Mouse (Mus musculus) heart, adult 9 months (tissue): ENCODE measurements around the gene Atp5f1.
A peak's percentile ranks its signal among the peaks of the same experiment; 100 is the strongest.
"Not testable (repeated sequence)": the region's sequence is repeated elsewhere in the genome, so short reads cannot be mapped to it uniquely, and the experiment has no call there.

Source experiments
- DNase-seq, 2 experiments: peaks; one replicate each; pipeline ENCODE4 v3.0.0; 2022; ENCODE audit warnings: low spot score in 2 of 2

Atp5f1 gene

DNA sequence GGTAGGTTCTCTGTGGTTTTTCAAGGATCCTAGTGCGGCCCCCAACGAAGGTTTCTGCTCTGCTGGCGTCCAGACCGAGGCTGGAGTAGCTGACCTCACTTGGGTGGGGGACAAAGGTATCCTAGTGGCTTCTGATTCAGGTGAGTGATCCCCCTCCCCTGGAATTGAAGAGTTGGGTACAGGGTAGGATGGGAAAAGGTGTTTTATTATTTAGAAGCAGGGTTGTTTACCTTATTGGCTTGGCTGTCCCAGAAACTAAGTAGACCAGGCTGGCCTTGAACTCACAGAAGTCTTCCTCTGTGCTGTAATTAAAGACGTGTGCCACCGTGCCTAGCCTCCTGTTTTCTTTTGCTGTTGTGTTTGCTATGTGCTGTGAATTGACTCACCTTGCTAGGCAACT lies at the start of gene Atp5f1:
Atp5f1 (minus strand) TSS at position 101 of the 400 bp plus-strand sequence.
- DNase-seq, result peak in 1 of 2 experiments; percentile 21

DNA sequence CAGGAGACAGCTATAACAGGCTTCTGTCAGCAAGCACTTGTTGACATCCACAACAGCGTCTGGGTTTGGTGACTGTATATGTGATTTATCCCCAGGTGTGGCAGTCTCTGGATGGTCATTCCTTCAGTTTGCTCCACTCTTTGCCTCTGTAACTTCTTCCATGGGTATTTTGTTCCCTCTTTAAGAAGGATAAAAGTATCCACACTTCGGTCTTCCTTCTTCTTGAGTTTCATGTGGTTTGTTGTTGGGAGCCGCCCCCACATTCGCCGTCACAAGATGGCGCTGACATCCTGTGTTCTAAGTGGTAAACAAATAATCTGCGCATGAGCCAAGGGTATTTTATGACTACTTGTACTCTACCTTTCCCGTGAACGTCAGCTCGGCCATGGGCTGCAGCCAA lies 43.5 kb upstream of the Atp5f1 start:
- DNase-seq, result not testable (repeated sequence)

DNA sequence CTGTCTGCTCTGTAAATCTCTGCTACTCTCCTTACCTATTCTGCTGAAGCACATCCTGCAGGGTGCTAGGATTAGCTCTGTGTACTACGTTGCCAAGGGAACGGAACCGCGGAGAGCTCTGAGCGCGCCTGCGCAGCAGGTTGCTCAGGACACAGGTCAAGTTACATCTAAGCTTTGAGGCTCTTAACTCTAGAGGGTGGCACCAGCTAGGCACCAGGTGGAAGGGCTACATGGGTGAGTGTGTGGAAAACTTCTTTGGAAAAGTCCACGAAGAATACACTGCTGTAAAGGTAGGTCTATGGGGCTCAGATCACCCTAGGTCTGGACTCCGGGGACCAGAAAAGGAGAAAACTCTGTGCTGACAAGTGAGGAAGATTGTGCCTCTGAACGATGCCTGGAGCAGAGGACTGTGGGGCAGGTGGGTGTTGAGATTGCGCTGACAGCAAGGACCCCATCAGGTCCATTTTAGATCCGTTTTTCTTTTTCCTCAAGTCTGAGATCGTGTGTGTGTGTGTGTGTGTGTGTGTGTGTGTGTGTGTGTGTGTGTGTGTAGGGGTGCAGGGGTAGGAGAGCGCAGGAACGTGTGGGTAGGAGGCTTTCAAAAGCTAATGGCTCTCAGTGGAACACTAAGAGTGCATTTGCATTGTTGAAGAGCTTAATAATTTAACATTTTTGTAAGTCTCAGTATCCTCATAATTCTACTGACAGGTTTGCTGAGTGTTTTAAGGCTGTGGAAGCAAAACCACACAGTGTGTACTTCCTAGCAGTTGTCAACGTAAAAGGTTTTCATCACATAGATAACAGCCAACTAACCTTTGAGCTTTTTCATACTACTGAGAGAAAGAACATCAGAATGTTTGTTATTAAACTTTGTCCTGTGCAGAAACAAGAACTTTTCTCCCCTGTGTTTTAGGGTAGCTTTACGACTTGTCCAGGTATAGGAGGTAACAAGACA lies 41.8 kb upstream of the Atp5f1 start:
- no peak for DNase-seq

DNA sequence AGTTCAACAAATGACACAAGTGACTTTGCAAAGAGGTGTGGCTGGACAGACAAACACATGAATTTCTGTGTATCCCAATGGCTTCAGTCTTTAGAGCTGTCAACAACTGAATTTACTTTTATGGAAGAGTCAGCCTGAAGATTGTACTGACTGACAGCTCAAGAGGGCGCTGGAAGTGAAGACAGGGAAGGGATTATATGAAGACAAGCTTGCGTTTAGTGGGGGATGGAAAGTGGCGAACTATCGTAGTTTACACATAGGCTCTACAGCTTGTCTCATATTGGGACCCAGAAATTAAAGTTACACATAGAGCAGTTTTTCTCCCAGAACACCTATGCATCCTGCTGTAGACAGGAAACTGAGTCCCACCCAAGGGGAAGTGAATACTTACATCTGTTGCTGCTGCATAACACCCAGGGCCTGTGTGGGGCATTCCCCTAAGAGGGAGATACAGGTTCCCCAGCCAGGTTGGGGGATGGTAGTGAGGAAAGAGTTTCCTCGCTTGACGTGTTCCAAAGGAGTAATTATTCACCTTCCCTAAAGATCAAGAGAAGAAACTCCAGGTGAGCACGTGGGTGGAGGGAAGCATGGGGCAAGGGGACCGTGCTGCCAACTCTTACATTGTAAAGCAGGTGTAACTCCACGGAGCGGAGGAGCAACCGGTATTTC lies 40.9 kb upstream of the Atp5f1 start:
- DNase-seq, result no peak

DNA sequence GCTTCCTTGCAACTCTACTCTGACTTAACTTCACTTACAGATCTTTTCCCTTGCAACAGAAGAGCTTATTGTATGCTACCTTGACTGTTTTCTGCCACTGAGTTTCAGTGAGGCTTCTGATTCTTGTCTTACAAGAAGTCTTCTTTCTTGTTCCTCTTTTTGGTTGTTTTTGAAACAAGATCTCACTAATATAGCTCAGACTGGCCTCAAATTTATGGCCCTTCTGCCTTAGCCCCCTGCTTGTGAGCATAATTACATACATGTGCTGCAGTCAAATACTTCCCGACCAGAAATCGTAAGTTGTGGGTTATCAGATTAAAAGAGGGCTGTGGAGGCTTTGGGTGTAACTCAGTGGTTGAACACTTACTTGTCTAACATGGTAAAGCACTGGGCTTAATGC lies 34.8 kb upstream of the Atp5f1 start:
- DNase-seq, result no peak

DNA sequence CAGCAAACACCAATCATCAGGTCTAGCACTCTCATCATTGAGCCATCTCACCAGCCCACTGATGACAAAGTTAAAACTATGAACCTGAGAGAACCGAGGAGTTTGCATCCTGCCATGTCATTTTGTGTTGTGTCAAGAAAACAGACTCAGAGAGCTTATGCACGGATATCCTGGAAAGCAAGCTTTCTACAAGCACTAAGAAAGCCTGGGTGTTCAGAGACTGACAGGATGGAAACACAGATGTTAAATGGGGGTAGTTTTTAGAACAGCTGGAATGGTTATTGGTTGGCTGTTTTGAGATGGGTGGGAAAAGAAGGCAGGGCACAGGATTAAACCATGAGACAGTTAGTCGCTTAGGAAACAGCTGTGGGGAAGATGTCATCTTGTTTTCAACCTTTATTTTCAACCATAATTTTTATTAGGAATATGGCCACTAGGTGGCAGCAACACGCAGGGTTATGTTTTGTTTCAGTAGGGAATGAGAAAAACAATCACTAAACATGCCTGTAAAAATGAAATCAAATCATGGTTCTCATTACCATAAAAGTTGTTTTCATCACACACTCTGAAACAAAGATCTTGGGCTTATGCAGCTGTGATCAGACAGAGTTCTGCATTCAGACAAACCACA lies 31.9 kb upstream of the Atp5f1 start:
- peak; percentile 9 to 15 for DNase-seq

DNA sequence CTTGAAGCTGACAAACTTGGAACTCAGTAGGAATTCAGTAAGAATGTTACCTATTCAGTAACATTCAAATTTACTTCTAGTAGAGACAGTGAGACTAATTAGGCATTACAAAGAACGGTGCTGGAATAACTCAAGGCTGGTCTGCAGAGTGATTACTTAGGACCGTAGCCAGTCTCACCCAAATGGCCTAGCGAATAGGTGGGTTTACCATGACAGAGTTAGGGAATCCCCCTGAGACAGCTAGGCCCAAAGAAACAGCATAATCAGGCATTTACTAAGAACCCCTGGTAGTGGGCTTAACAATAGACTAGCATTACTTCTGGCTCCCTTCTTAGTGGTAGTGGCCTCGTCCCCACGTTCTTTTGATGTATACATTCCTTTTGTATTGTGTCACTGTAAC lies 29.7 kb upstream of the Atp5f1 start:
- not testable (repeated sequence) for DNase-seq

DNA sequence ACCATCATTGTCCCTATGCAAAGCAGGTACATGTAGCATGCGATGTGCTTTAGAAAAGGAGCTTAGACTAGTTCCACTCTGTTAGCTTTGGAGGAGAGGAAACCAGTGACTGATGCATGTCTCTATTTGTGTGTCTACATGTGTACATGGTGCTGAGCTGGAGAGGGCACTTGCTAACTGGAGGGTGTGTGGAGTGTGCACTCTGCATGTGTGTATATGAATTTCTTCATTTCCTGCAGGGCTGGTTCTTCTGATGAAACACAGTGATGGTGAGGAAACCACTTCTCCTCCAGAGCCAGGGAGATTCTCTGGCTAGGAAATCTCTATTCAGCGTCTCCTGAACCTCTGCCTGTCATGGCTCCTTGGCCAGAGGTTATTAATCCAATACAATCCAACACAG lies 14.3 kb upstream of the Atp5f1 start:
- DNase-seq, result no peak

DNA sequence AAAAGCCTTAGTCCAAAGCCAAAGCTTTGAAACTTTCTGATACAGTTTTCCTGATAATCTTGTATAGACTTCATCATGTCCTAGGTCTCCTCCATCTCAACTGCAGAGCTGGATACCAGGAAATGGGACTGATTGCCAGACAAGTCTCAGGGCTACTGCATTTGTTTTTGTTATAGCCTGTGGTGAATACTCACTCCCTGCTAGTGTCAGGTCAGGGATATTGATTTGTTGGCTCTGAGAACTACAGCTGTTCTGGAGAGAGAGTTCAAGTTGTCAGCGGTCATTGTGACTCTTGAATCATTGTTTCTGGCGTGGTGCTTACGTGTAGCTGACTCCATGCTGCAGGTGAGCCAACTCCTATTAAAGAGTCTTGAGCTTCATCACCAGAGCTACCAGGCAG lies 13.5 kb upstream of the Atp5f1 start, which contains the start of gene Ovgp1:
Ovgp1 (plus strand) TSS at position 301 of the 400 bp plus-strand sequence.
- no peak for DNase-seq

DNA sequence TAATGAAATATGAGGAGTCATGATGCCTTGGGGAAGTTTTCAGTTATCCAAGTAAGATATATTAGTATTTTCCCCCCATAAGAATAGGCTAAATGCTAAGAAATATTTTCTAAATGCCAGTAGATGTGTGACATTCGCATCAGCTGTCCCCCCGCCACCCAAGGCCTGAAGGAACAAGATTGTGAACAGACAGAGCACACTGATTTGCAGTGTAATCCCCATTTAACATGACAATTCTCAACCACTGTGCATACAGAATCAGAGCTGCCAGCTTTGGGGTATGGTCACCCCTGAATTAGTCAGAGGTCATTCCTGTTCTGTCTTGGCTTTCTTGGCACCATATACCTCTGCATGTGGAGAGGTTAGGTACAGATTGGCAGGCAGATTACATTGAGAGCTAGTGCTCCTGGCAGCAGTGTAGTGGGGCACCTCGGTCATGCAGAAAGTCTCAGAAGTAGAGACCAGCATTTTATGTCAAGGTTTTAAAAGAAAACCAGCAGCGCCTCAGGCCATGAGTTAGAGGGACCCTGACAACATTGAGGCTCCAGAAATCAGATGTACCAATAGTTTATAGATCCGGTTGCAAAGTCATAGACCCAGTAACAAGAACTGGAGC lies 12.0 kb upstream of the Atp5f1 start:
- DNase-seq, result no peak

DNA sequence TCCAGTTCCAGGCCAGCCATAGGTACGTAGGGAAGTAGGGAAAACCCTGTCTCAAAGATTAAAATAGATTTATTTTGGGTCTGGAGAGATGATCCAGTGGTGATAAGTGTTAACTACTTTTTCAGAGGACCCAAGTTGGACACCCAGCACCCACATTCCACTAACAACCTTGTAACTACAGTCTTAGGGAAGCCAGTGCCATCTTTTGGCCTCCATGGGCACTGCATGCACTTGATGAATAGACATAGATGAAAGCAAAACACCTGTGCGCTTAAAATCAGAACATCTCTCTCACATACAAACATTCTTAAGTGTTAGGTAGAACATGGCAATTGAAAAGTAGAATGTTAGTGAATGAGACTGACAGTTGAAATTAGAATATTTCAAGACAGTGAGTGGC lies 801 bp upstream of the Atp5f1 start:
- no peak for DNase-seq

DNA sequence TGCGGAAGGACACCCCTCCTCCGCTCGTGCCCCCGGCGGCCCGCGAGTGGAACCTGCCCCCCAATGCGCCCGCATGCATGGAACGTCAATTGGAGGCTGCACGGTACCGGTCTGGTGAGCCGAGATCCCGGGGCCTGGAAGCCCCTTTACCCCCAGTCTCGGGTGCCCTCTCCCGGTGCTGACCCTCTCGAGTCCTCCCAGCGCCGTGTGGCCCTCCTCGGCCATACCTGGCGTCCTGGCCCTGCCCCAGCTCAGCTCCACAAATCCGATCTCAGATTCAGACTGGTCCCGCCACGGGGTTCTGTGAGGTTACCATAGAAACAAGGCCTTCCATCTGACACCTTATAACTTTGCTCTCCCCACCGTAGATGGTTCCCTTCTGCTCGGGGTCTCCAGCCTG lies 314 bp downstream of the Atp5f1 start:
- no peak for DNase-seq

DNA sequence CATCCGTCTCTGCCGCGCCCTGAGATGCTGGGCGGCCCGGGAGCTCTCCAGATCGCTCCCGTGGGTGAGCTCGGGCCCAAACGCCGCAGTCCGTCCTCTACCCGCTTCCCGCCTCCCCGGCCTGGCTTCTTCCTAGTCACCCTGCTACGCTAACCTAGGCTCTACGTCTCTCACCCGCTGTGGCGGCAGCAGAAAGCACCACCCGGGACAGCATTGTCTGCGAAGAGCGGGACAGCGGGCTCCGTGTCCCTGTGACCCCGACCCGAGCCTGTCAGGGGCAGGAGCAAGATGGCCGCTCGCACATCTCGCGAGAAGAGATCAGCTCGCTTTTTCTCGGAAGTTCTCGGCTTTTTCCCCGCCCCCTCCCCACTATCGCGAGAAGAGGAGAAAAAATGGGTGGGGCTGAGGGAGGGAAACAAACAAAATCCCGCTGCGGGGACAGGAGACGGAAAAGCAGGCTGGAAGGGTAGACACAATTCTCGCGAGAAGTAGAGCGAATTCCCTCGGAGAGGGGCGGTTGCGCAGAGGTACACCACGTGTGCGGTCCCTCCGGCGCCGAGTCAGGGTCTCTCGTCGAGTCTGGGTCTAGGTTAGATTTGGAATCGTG lies 822 bp downstream of the Atp5f1 start, which contains the start of gene Wdr77:
Wdr77 (plus strand) TSS at position 396 of the 607 bp plus-strand sequence.
- DNase-seq, result peak; percentile 95 to 96

DNA sequence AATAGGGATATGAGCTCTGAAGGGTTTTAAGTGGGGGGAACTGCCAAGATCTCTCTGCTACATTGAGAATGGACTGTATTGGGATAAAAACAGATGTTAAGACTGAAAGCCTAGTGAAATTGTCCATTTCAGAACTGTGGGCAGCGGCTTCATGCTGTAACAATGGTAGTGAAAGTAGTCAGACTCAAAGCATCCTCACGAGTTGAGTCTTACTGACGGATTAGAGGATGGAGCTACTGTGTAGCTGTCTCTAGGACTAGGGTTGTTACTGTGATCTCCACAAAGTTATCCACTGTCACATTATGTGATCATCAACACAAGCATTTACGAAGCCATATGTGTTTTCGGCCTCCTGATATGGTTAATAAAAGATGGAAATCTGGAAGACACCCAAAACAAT lies 1.7 kb downstream of the Atp5f1 start:
- DNase-seq, result no peak

DNA sequence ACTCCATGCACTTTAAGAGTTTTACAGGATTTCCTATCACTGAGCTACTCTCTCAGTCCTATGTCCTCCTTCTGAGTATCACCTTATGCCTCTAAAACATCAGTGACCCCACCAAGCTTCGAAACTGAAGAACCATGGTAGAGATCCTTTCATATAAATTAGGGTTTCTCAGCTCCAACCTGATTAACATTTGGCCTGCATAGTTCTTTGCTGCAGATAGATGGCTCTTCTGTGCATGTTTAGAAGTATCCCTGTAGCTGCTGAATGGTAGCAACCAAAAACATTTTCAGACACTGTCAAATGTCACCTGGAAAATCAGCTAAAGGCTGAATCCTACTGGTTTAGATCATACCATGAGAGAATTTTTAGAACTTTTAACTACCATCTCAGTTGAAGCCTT lies 2.7 kb downstream of the Atp5f1 start:
- DNase-seq, result no peak

DNA sequence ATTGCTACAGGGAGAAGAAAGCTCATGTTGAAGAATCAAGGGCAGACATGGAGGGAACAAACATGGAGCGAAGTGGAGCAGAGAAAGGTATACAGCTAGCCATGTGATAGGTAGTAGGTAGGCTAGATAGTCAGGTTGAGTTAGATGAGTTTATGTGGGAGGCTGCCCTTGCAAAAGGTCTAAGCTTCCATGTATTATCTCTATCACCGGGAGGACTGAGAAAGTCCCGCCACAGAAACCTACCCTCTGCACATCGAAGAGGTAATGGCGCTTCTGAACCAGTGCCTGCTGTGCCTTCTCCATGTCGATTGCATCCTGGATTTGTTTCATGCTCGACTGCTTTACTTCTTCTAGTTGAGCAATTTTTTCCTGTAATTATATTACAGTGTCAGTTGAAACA lies 8.6 kb downstream of the Atp5f1 start:
- no peak for DNase-seq

DNA sequence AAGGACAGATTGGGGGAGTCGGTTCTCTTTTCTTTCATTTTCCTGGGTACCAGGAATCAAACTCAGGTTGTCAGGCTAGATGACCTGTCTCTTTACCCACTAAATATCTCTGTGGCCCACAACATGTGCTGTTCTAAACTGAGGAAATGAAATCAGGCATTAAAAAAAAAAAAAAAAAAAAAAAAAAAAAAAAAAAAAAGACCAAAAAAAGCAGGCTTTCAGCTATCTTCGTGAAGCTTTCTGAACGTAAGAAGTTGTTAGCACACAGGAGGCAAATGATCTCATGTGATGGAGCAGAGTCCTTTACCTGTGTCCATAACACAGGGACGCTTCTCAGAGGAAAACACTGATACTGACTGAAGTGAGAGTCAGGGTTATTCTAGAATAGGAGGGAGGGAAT lies 23.8 kb downstream of the Atp5f1 start:
- DNase-seq, result no peak

DNA sequence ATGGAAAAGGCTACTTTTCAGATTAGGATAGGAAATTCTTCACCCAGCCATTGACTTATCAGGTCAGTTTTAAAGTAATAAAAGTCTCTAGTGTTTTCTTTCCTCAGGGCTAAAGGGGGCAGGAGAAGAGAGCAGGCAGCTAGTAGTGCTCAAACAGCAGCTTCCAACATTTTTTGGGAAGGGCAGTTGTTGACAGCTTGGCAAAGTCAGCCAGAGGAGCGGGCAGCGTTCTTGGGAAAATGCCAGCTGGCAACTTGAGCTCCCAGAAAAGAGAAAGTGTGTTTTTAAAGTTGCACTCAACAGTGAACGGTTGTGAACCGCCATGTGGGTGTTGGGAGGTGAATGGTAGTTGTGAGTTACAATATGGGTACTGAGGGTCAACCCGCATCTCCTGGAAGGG lies 24.9 kb downstream of the Atp5f1 start:
- peak; percentile 28 to 65 for DNase-seq

DNA sequence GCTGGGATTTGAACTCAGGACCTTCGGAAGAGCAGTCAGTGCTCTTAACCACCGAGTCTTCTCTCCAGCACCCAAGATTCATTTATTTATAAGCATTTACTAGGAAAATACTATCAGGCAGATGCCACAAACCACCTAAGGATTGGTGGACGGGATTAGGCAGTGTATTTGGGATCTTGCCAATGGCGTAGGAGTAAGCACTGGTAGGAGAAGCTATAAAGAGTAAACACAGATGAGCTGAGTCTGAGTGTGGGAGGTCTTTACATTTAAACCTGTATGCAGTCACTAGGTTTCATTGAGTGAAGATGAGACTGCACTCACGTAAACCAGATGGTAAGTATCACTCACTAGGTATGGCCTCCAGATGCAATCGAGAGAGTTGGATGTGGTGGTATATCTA lies 26.0 kb downstream of the Atp5f1 start:
- DNase-seq, result no peak

DNA sequence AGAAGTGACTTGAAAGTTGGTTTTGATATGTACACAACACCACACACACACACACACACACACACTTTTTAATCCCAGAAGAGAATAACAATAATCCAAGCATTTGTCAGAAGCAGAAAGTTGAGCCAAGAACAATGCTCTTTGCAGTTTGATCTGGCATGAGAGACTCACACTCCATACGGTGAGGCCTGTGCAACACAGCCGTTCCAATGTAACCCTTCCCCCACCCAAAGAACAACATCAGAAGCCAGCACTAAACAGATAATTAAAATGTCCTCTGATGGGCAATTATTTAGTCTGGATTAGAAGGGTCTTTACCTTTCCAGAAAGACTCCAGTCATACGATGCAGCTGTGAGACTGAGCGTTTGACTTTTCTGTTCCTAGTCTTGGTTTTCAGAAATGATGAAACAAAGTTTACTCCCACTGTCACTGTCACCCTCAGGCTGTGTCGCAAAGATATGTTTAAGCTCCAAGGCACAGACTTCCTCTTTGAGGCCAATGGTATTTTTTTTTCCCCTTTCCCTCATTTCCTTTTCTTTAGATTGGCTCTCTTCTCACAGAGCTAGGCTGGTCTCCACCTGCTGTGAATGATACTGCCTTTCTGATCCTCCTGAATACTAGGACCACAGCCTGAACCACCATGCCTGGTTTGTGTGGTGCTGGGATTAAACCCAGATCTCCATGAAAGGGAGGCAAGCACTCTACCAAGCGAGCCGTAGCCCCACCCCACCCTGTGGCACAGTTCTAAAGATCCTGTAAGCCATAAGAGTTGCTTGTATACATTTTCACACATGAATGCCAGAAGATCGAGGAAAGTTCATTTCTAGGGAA lies 27.4 kb downstream of the Atp5f1 start, which contains the start of gene I830077J02Rik:
I830077J02Rik (minus strand) TSS at position 425 of the 832 bp plus-strand sequence.
- DNase-seq, result peak in 1 of 2 experiments; percentile 15
